Mouse (Mus musculus) bone marrow macrophage, adult 2 months (primary cell): Measurements from ENCODE around the gene Ost4.

Experiments used
- CTCF ChIP-seq: IDR thresholded peaks from 2 replicates; pipeline ENCODE4 v1.5.1; 2012; ENCODE audit warnings: low read depth, mild to moderate bottlenecking, low read length, moderate library complexity
- POLR2A ChIP-seq: IDR thresholded peaks from 2 replicates; pipeline ENCODE4 v1.6.1; 2012; ENCODE audit warnings: mild to moderate bottlenecking, low read depth, low read length, borderline replicate concordance

- no peak for TF ChIP-seq CTCF
- no peak for TF ChIP-seq POLR2A
Observed at GRCm38 (mm10) chr5:30887858-30888336, 19.7 kb downstream of the Ost4 start.
